Mouse (Mus musculus): ENCODE measurements around the gene Mllt3. TPM values are rescaled to one million over a fixed set of nuclear protein-coding genes. Genes with fewer than 3 reads are reported as not detected.

Gene Mllt3
- polyA plus RNA-seq, 1 experiment: 4.0 TPM

DNA sequence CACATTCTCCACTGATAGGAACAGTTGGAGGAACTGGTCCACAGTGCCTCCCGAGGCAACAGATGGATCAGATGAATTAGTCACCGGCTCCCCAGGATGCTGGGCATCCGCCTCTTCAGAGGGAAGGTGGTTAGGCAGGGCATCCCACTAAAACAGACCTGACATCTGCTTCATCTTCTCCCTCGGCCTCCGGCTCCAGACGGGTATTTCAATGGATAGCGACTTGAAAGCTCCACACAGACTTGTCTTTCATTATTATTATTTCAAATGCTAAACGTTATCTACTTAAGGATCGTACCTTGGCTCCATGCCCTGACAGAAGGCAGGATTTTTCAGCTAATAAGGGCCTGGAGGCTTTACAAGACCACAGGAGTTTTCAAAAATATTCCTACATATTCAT lies 214.0 kb downstream of the Mllt3 start:
- no peaks in the 10 kb centered on the region for H3K9me3 ChIP-seq
- no peaks in the 10 kb centered on the region for H3K36me3 ChIP-seq (replicated peaks; ENCODE audit: low read length)
- H3K4me3 ChIP-seq (replicated peaks): no peak overlapping the region
- H3K4me1 ChIP-seq: peaks cover 12% of the 10 kb centered on the region
- TF ChIP-seq FLI1 (IDR thresholded peaks at IDR 0.05; ENCODE audit: low read length): no peak
- TF ChIP-seq GATA1 (IDR thresholded peaks at IDR 0.05; ENCODE audit: borderline replicate concordance, low read length): no peak
- H3K27me3 ChIP-seq (replicated peaks): no peaks in the 10 kb centered on the region

DNA sequence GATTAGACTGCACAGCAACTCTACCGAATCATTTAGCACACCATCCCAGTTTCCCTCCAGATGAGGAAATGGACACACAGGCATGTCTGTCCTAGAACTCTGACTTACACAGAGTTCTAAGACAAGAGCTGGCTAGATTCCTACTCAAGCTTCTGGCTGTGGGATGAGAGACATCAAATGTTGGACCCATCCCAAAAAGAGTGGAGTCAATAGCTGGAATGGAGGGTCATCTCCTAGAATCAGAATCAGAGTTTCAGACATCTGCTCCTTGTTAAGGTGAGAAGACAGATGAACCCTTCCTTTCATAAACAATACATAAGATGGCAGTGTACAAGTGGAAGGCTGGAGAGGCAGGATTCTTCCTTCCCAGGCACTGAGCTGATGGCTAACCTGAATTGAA lies 214.9 kb downstream of the Mllt3 start:
- Histone ChIP-seq H3K36me3 (replicated peaks; ENCODE audit: low read length) (no peaks in the 10 kb centered on the region), H3K27me3 (replicated peaks) (no peaks in the 10 kb centered on the region), H3K4me3 (replicated peaks) (no peak overlapping the region), H3K4me1 (peaks cover 6% of the 10 kb centered on the region), H3K9me3 (no peaks in the 10 kb centered on the region)
- TF ChIP-seq GATA1 (IDR thresholded peaks at IDR 0.05; ENCODE audit: borderline replicate concordance, low read length) (no peak), FLI1 (IDR thresholded peaks at IDR 0.05; ENCODE audit: low read length) (no peak)

DNA sequence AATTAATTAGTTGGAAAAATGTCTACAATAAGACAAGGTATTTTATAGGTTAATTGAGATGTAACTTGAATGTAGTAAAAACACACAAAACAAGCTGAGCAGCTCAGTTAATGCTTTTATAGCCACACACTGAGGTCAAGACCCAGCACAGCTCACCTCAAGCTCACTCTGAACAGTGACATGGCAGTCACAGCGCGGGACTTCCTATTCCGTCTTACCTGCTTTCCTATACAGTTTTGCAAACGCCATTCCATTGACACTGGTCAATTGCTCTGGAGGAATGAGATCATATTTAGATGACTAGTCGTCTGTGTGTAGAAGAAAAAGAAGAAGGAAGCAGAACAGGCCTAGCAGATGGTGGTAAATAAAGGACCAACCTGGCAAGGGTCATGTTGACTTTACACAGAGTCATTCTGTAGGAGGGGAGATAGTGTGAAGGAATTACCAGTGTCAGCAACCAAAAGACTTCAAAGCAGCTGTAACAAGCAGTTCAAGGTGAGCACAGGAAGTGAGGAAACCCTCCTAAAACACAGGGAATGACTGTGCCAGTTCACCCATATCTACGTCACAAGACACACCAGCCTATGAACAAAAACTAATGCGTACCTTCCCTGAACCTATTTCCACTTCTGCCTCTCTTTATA lies 217.6 kb downstream of the Mllt3 start:
- Histone ChIP-seq H3K9me3 (no peaks in the 10 kb centered on the region), H3K4me1 (peaks cover 5% of the 10 kb centered on the region), H3K4me3 (replicated peaks) (no peak overlapping the region), H3K27me3 (replicated peaks) (no peaks in the 10 kb centered on the region), H3K36me3 (replicated peaks; ENCODE audit: low read length) (no peaks in the 10 kb centered on the region)
- TF ChIP-seq FLI1 (IDR thresholded peaks at IDR 0.05; ENCODE audit: low read length): no peak
- TF ChIP-seq GATA1 (IDR thresholded peaks at IDR 0.05; ENCODE audit: borderline replicate concordance, low read length): no peak

- no peaks in the 10 kb centered on the region for H3K9me3 ChIP-seq
- TF ChIP-seq FLI1 (IDR thresholded peaks at IDR 0.05; ENCODE audit: low read length) (no peak), GATA1 (IDR thresholded peaks at IDR 0.05; ENCODE audit: borderline replicate concordance, low read length) (no peak)
- peaks cover 24% of the 10 kb centered on the region for H3K4me1 ChIP-seq
- no peaks in the 10 kb centered on the region for H3K27me3 ChIP-seq (replicated peaks)
- H3K4me3 ChIP-seq (replicated peaks): no peak overlapping the region
- H3K36me3 ChIP-seq (replicated peaks; ENCODE audit: low read length): no peaks in the 10 kb centered on the region
Measured at GRCm38 (mm10) chr4:87811899-87812298, 221.3 kb downstream of the Mllt3 start.

DNA sequence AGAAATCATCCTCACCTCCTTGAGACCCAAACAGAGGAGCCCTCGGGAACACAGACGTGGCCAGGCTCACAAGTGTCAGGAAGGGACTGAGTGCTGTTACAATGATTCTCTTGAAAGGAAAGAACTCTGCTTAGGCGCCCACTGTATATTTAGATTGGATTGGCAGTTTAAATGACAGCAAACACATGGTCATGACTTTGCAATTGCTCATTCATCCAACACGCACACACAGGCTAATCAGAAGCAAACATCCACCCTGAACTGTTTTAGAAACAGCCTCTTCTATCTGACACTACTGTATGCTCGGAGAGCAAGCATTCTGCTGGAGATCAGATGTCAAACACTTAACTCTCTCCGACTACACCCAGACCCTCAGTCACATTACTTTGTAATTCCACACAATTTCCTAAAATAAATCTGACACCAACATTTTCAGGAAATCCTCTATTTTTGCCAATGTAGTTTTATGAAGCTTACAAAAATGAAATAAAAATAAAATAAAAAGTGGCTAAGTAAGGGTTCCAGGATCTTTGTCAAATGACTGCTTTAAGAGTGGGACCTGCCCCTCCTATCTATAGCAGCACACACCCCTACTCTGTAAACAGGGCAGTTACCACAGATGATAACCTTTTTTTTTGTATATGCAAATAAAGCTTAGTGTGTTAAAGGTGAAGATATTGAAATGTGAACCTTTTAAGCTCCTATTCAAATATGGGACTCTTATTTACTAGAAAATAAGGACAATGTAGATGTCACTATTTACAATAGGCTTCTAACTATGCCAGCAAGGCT lies 226.8 kb downstream of the Mllt3 start:
- Histone ChIP-seq H3K4me3 (replicated peaks) (peak overlapping the region; percentile 80), H3K36me3 (replicated peaks; ENCODE audit: low read length) (no peaks in the 10 kb centered on the region), H3K4me1 (peaks cover 36% of the 10 kb centered on the region), H3K9me3 (no peaks in the 10 kb centered on the region), H3K27me3 (replicated peaks) (no peaks in the 10 kb centered on the region)
- TF ChIP-seq GATA1 (IDR thresholded peaks at IDR 0.05; ENCODE audit: borderline replicate concordance, low read length) (no peak), FLI1 (IDR thresholded peaks at IDR 0.05; ENCODE audit: low read length) (no peak)

- H3K4me3 ChIP-seq (replicated peaks): peak overlapping the region; percentile 51
- H3K4me1 ChIP-seq: peaks cover 40% of the 10 kb centered on the region
Measured at GRCm38 (mm10) chr4:87804576-87804975, 228.6 kb downstream of the Mllt3 start.

DNA sequence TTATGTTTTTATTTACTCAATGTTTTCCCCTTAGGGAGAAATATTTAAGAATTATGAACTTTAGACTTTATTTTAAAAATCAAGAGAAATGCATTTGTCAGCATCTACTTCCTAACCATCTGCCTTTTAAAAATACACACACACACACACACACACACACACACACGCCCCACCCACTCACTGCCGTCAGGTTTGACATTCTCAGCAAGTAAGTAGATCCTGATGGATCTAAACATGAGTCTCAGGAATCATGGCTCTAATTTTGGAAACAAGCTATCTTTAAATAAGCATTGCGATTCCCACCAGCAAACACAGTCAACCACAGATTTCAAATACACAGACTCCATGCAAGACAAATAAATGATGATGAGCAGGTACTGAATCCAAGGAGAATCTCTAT lies 229.9 kb downstream of the Mllt3 start:
- Histone ChIP-seq H3K9me3 (no peaks in the 10 kb centered on the region), H3K27me3 (replicated peaks) (no peaks in the 10 kb centered on the region), H3K36me3 (replicated peaks; ENCODE audit: low read length) (no peaks in the 10 kb centered on the region), H3K4me1 (peaks cover 34% of the 10 kb centered on the region), H3K4me3 (replicated peaks) (no peak overlapping the region)
- TF ChIP-seq FLI1 (IDR thresholded peaks at IDR 0.05; ENCODE audit: low read length) (no peak), GATA1 (IDR thresholded peaks at IDR 0.05; ENCODE audit: borderline replicate concordance, low read length) (no peak)

More at GRCm38 (mm10) chr4:87804576-87804975, 228.6 kb downstream of the Mllt3 start:
- H3K9me3 ChIP-seq: no peaks in the 10 kb centered on the region
- TF ChIP-seq FLI1 (IDR thresholded peaks at IDR 0.05; ENCODE audit: low read length) (no peak), GATA1 (IDR thresholded peaks at IDR 0.05; ENCODE audit: borderline replicate concordance, low read length) (no peak)
- no peaks in the 10 kb centered on the region for H3K27me3 ChIP-seq (replicated peaks)
- H3K36me3 ChIP-seq (replicated peaks; ENCODE audit: low read length): no peaks in the 10 kb centered on the region

GRCm38 (mm10) chr4:87802140-87802539 lies 231.0 kb downstream of the Mllt3 start:
- peaks cover 26% of the 10 kb centered on the region for H3K4me1 ChIP-seq
- no peaks in the 10 kb centered on the region for H3K36me3 ChIP-seq (replicated peaks; ENCODE audit: low read length)
- H3K27me3 ChIP-seq (replicated peaks): no peaks in the 10 kb centered on the region
- H3K4me3 ChIP-seq (replicated peaks): no peak overlapping the region
- H3K9me3 ChIP-seq: no peaks in the 10 kb centered on the region
- TF ChIP-seq FLI1 (IDR thresholded peaks at IDR 0.05; ENCODE audit: low read length): no peak
- TF ChIP-seq GATA1 (IDR thresholded peaks at IDR 0.05; ENCODE audit: borderline replicate concordance, low read length): no peak

GRCm38 (mm10) chr4:87801332-87801731 lies 231.8 kb downstream of the Mllt3 start:
- Histone ChIP-seq H3K4me1 (peaks cover 18% of the 10 kb centered on the region), H3K4me3 (replicated peaks) (no peak overlapping the region), H3K9me3 (no peaks in the 10 kb centered on the region), H3K27me3 (replicated peaks) (no peaks in the 10 kb centered on the region), H3K36me3 (replicated peaks; ENCODE audit: low read length) (no peaks in the 10 kb centered on the region)
- TF ChIP-seq GATA1 (IDR thresholded peaks at IDR 0.05; ENCODE audit: borderline replicate concordance, low read length): no peak
- TF ChIP-seq FLI1 (IDR thresholded peaks at IDR 0.05; ENCODE audit: low read length): no peak

DNA sequence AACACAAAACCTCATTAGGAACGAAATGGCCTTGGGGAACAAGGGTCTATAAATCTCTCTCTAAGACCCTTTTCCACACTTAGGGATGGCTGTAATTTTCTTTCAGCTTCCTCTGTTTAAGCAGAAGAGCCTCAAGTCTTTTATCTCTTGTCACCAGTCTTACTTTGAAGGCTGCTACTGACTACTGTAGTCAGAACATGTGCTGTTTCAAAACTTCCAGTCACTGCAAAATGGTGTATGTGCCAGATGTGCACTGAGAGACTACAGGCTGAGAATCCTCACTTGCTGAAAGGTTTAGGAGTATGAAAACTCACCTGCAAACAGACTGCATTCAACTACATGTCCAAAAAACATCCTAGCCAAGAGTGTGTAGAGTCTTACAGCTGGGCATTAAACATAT lies 232.9 kb downstream of the Mllt3 start:
- no peak overlapping the region for H3K4me3 ChIP-seq (replicated peaks)
- H3K27me3 ChIP-seq (replicated peaks): no peaks in the 10 kb centered on the region
- H3K9me3 ChIP-seq: no peaks in the 10 kb centered on the region
- no peak for TF ChIP-seq GATA1 (IDR thresholded peaks at IDR 0.05; ENCODE audit: borderline replicate concordance, low read length)
- no peak for TF ChIP-seq FLI1 (IDR thresholded peaks at IDR 0.05; ENCODE audit: low read length)
- peaks cover 13% of the 10 kb centered on the region for H3K4me1 ChIP-seq
- no peaks in the 10 kb centered on the region for H3K36me3 ChIP-seq (replicated peaks; ENCODE audit: low read length)

All from megakaryocyte, embryonic 14.5 days (primary cell).